Mouse (Mus musculus): ENCODE data around the gene Slc30a10. TPM values are rescaled to one million over a fixed set of nuclear protein-coding genes. Genes with fewer than 3 reads are reported as not detected.

The Slc30a10 gene
- polyA plus RNA-seq (2015; fragmentation: Nextera tagmentation; extraction: Ambion mirVana): 0.11 TPM in 1 of 2 replicates, not detected in the other

DNA sequence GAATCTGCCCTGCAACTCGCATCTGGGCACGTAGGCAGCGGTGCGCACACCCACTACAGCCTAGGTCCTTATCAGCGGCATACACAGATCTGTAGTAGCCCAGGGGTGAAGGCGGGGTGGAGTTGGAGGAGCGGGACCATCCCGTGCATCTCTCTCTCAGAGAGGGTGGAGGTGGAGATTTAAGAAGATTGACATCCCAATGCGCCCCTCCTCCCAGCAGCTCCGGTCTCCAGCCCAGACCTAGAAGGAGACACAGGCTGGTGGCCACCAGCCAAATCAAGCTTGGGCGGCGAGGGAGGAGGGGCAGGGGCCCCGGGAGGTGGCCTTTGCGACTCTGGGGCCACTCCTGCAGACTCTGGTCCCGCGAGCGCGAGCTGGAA is at the start of gene Slc30a10:
Gene Slc30a10 (plus strand): TSS at position 274 of the 380 bp plus-strand sequence.
- H3K4me3 ChIP-seq: peak within 1 kb of the TSS; percentile 39
- no peaks in the 10 kb centered on the region for H3K36me3 ChIP-seq
- H3K9ac ChIP-seq: no peak within 1 kb of the TSS
- no peak within 1 kb of the TSS for H3K27ac ChIP-seq
- peak within 1 kb of the TSS; percentile 88 for H3K4me2 ChIP-seq
- WGBS: 2% methylated on average over 18 of the region's 18 CpGs
- peaks cover 11% of the 10 kb centered on the region for H3K4me1 ChIP-seq
- no peaks in the 10 kb centered on the region for H3K9me3 ChIP-seq
- ATAC-seq (ENCODE audit: borderline replicate concordance, extremely low read depth, low FRiP score, low TSS enrichment): peak; percentile 82; the same call in 1 of the 2 replicates
- H3K27me3 ChIP-seq: peaks cover 46% of the 10 kb centered on the region

- Histone ChIP-seq H3K4me3 (no peak overlapping the region), H3K27ac (no peak overlapping the region), H3K4me2 (no peak overlapping the region), H3K9ac (no peak overlapping the region), H3K27me3 (no peaks in the 10 kb centered on the region), H3K9me3 (no peaks in the 10 kb centered on the region), H3K36me3 (peaks cover 76% of the 10 kb centered on the region), H3K4me1 (no peaks in the 10 kb centered on the region)
- no peak for ATAC-seq (ENCODE audit: borderline replicate concordance, extremely low read depth, low FRiP score, low TSS enrichment)
- WGBS: 82% methylated on average over 10 of the region's 10 CpGs
Measured at GRCm38 (mm10) chr1:185405921-185406320, 48.7 kb upstream of the Slc30a10 start.

DNA sequence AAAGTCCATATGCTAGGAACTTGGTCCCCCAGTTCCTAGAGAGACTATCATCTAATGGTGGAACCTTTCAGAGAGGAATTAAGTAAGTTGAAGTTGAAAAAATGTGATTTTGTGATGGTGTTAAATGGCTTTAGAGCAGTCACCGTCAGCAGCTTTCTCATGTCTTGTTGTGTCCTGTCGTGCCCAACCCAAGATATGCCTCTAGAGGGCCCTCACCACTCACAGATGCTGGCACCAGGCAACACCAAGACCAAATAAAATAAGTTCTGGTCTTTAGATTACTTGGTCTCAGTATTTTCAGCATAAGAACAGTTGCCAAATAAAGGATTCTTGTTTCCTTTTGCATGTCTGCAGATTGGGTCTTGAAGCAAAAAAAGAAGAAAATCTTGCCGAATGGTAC is 44.8 kb upstream of the Slc30a10 start:
- Histone ChIP-seq H3K4me3 (no peak overlapping the region), H3K9me3 (no peaks in the 10 kb centered on the region), H3K4me1 (no peaks in the 10 kb centered on the region), H3K9ac (no peak overlapping the region), H3K4me2 (no peak overlapping the region), H3K27ac (no peak overlapping the region), H3K27me3 (no peaks in the 10 kb centered on the region), H3K36me3 (peaks cover 77% of the 10 kb centered on the region)
- ATAC-seq (ENCODE audit: borderline replicate concordance, extremely low read depth, low FRiP score, low TSS enrichment): no peak
- WGBS: 75% methylated on average over 3 of the region's 3 CpGs

DNA sequence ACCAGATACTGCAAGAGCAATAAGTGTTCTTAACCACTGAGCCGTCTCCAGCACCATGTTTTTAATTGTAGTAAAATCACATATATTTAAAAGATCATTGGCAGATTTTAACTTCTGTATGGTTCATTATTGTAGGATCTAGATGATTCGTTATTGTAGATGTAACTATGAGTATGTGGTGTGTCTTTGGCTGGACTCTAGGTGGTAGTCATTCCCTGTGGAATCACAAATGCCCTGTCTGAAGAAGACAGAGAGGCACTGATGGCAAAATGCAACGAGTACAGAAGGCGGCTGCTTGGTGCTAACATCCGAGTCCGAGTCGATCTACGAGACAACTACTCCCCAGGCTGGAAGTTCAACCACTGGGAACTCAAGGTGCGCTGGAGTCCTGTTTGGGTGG is 36.6 kb upstream of the Slc30a10 start:
- no peak for ATAC-seq (ENCODE audit: borderline replicate concordance, extremely low read depth, low FRiP score, low TSS enrichment)
- Histone ChIP-seq H3K27ac (no peak overlapping the region), H3K4me2 (no peak overlapping the region), H3K27me3 (no peaks in the 10 kb centered on the region), H3K9me3 (no peaks in the 10 kb centered on the region), H3K4me3 (no peak overlapping the region), H3K9ac (no peak overlapping the region), H3K4me1 (no peaks in the 10 kb centered on the region), H3K36me3 (peaks cover 72% of the 10 kb centered on the region)
- 87% methylated on average over 9 of the region's 9 CpGs for WGBS

DNA sequence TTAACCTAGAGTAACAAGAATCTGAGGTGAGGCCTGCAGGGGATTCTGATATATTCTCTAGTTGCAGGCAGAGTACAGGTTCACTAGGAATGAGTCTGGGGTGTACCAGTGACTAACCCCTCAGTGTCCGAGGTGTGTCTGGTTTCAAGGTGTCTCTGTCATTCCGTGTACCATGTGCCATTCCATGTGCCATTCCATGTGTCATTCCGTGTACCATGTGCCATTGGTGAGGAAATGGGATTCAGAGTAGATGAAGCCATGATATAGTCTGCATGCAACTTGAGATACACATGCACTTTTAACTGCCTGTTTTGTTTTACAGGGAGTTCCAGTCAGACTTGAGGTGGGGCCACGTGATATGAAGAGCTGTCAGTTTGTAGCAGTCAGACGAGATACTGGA is 34.8 kb upstream of the Slc30a10 start:
- Histone ChIP-seq H3K4me1 (no peaks in the 10 kb centered on the region), H3K9me3 (no peaks in the 10 kb centered on the region), H3K4me3 (no peak overlapping the region), H3K9ac (no peak overlapping the region), H3K27ac (no peak overlapping the region), H3K27me3 (no peaks in the 10 kb centered on the region), H3K4me2 (no peak overlapping the region), H3K36me3 (peaks cover 75% of the 10 kb centered on the region)
- ATAC-seq (ENCODE audit: borderline replicate concordance, extremely low read depth, low FRiP score, low TSS enrichment): no peak
- 87% methylated on average over 5 of the region's 5 CpGs for WGBS

DNA sequence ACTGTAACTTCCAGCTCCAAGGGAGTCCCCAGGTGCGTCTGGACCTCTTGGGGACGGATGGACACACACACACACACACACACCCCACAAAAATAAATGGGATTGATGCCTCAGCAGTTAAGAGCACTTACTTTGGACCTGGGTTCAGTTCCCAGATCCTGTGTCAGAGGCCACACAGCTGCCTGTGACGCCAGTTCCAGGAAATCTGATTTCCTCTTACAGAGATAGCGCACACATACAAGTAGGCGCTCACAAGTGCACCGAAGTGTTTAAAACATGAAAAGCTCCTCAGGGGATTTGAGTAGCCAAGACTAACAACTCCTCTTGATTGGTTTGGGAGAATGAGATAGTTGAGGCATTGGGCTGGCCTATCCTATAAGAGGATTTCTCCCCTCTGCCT is 33.9 kb upstream of the Slc30a10 start:
- Histone ChIP-seq H3K27ac (no peak overlapping the region), H3K4me3 (no peak overlapping the region), H3K4me2 (no peak overlapping the region), H3K36me3 (peaks cover 73% of the 10 kb centered on the region), H3K9ac (no peak overlapping the region), H3K9me3 (no peaks in the 10 kb centered on the region), H3K27me3 (no peaks in the 10 kb centered on the region), H3K4me1 (no peaks in the 10 kb centered on the region)
- no peak for ATAC-seq (ENCODE audit: borderline replicate concordance, extremely low read depth, low FRiP score, low TSS enrichment)
- WGBS: 86% methylated on average over 6 of the region's 6 CpGs

GRCm38 (mm10) chr1:185426583-185426982 is 28.1 kb upstream of the Slc30a10 start:
- Histone ChIP-seq H3K4me1 (no peaks in the 10 kb centered on the region), H3K9me3 (no peaks in the 10 kb centered on the region), H3K36me3 (peaks cover 68% of the 10 kb centered on the region), H3K9ac (no peak overlapping the region), H3K27me3 (no peaks in the 10 kb centered on the region), H3K4me2 (no peak overlapping the region), H3K27ac (no peak overlapping the region), H3K4me3 (no peak overlapping the region)
- 94% methylated on average over 5 of the region's 5 CpGs for WGBS
- no peak for ATAC-seq (ENCODE audit: borderline replicate concordance, extremely low read depth, low FRiP score, low TSS enrichment)

GRCm38 (mm10) chr1:185430488-185430887 is 24.2 kb upstream of the Slc30a10 start:
- Histone ChIP-seq H3K9me3 (no peaks in the 10 kb centered on the region), H3K4me1 (no peaks in the 10 kb centered on the region), H3K4me3 (no peak overlapping the region), H3K27me3 (no peaks in the 10 kb centered on the region), H3K9ac (no peak overlapping the region), H3K36me3 (peaks cover 40% of the 10 kb centered on the region), H3K4me2 (no peak overlapping the region), H3K27ac (no peak overlapping the region)
- ATAC-seq (ENCODE audit: borderline replicate concordance, extremely low read depth, low FRiP score, low TSS enrichment): no peak
- WGBS: 95% methylated on average over 5 of the region's 5 CpGs

- Histone ChIP-seq H3K36me3 (peaks cover 34% of the 10 kb centered on the region), H3K27me3 (no peaks in the 10 kb centered on the region), H3K4me2 (no peak overlapping the region), H3K9me3 (no peaks in the 10 kb centered on the region), H3K27ac (no peak overlapping the region), H3K4me1 (no peaks in the 10 kb centered on the region), H3K4me3 (no peak overlapping the region), H3K9ac (no peak overlapping the region)
- ATAC-seq (ENCODE audit: borderline replicate concordance, extremely low read depth, low FRiP score, low TSS enrichment): no peak
- WGBS: 70% methylated on average over 6 of the region's 6 CpGs
Measured at GRCm38 (mm10) chr1:185431245-185431997, 23.2 kb upstream of the Slc30a10 start.

DNA sequence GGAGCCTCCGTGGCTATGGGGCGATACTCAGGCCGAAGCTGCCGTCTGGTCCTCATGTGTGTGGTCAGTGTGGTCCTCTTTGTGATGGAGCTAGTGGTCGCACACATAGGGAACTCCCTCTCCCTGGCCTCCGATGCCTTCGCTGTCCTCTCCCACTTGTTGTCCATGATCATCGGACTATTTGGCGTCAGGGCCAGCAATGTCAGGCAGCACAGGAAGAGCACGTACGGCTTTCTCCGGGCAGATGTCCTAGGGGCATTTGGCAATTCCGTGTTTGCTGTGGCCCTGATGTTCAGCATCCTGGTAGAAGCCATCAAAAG is 22.7 kb upstream of the Slc30a10 start:
- Histone ChIP-seq H3K4me3 (no peak overlapping the region), H3K36me3 (peaks cover 28% of the 10 kb centered on the region), H3K4me2 (no peak overlapping the region), H3K9ac (no peak overlapping the region), H3K27me3 (no peaks in the 10 kb centered on the region), H3K27ac (no peak overlapping the region), H3K9me3 (no peaks in the 10 kb centered on the region), H3K4me1 (no peaks in the 10 kb centered on the region)
- 81% methylated on average over 13 of the region's 13 CpGs for WGBS
- ATAC-seq (ENCODE audit: borderline replicate concordance, extremely low read depth, low FRiP score, low TSS enrichment): no peak

- Histone ChIP-seq H3K27ac (no peak overlapping the region), H3K4me2 (no peak overlapping the region), H3K4me3 (no peak overlapping the region), H3K9me3 (no peaks in the 10 kb centered on the region), H3K36me3 (peaks cover 19% of the 10 kb centered on the region), H3K9ac (no peak overlapping the region), H3K4me1 (no peaks in the 10 kb centered on the region), H3K27me3 (no peaks in the 10 kb centered on the region)
- WGBS: 74% methylated on average over 6 of the region's 6 CpGs
- ATAC-seq (ENCODE audit: borderline replicate concordance, extremely low read depth, low FRiP score, low TSS enrichment): no peak
Measured at GRCm38 (mm10) chr1:185433112-185433511, 21.5 kb upstream of the Slc30a10 start.

GRCm38 (mm10) chr1:185438841-185439580 is 15.6 kb upstream of the Slc30a10 start:
- ATAC-seq (ENCODE audit: borderline replicate concordance, extremely low read depth, low FRiP score, low TSS enrichment): no peak
- no peak overlapping the region for H3K9ac ChIP-seq
- no peak overlapping the region for H3K4me2 ChIP-seq
- H3K27me3 ChIP-seq: no peaks in the 10 kb centered on the region
- WGBS: 48% methylated on average over 9 of the region's 9 CpGs
- H3K4me3 ChIP-seq: no peak overlapping the region
- 0 out of 2 replicates have a peak, but pooled peaks cover 2% of the 10 kb centered on the region for H3K4me1 ChIP-seq
- H3K9me3 ChIP-seq: no peaks in the 10 kb centered on the region
- H3K36me3 ChIP-seq: no peaks in the 10 kb centered on the region
- H3K27ac ChIP-seq: no peak overlapping the region
